Mouse (Mus musculus): ENCODE data around the gene Enho.

DNA sequence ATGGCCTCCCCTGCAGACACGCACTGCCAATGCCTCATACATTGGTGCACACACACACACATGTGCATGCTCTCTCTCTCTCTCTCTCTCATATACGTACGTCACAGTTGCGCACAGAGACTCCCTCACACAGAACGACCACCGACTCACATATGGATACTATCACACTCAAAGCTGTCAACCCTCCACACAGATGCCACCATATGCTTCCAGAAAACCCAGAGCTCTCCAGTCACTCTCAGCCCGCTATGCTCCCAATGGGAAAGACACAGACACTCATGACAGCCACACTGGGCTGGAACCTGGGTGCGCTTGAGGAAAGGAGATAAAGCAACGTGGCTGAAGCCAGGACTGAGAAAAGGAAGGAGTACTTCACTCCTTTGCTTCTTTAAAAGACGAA is 41.8 kb upstream of the Enho start:
- TF ChIP-seq CTCF (IDR thresholded peaks at IDR 0.05; ENCODE audit: low read depth, low read length) (no peak), POLR2A (IDR thresholded peaks at IDR 0.05; ENCODE audit: insufficient read depth, low read length) (no peak), EP300 (IDR thresholded peaks at IDR 0.05; ENCODE audit: insufficient read depth, low read depth, low read length) (no peak)

Data from ES-Bruce4 (cell line).